Mouse (Mus musculus): Measurements from ENCODE around the gene Itgb1bp1.

Gene Itgb1bp1

GRCm38 (mm10) chr12:21244375-21244960, 41.6 kb downstream of the Itgb1bp1 start:
- DNase-seq (ENCODE audit: low read depth) = no peak

GRCm38 (mm10) chr12:21241965-21242364, 44.1 kb downstream of the Itgb1bp1 start:
- no peak for DNase-seq (ENCODE audit: low read depth)

- no peak for DNase-seq (ENCODE audit: low read depth)
These were observed 51.5 kb downstream of the Itgb1bp1 start for GRCm38 (mm10) chr12:21234560-21234959.

- no peak for DNase-seq (ENCODE audit: low read depth)
These were observed 52.4 kb downstream of the Itgb1bp1 start for GRCm38 (mm10) chr12:21233727-21234126.

GRCm38 (mm10) chr12:21229076-21229918, 56.8 kb downstream of the Itgb1bp1 start:
- DNase-seq (ENCODE audit: low read depth) = no peak

- DNase-seq (ENCODE audit: low read depth) = no peak
These were observed 57.4 kb downstream of the Itgb1bp1 start for GRCm38 (mm10) chr12:21228650-21229049.

- DNase-seq (ENCODE audit: low read depth) = peak; percentile 59
These were observed 58.8 kb downstream of the Itgb1bp1 start for GRCm38 (mm10) chr12:21227076-21227980.

GRCm38 (mm10) chr12:21226316-21226715, 59.8 kb downstream of the Itgb1bp1 start:
- DNase-seq (ENCODE audit: low read depth) = peak; percentile 5

- DNase-seq (ENCODE audit: low read depth) = no peak
These were observed 60.7 kb downstream of the Itgb1bp1 start for GRCm38 (mm10) chr12:21225358-21225757.

- DNase-seq (ENCODE audit: low read depth) = no peak
These were observed 62.2 kb downstream of the Itgb1bp1 start for GRCm38 (mm10) chr12:21223923-21224322.

- DNase-seq (ENCODE audit: low read depth) = no peak
These were observed 65.5 kb downstream of the Itgb1bp1 start for GRCm38 (mm10) chr12:21220596-21220995.

GRCm38 (mm10) chr12:21217776-21218444, 68.2 kb downstream of the Itgb1bp1 start:
- no peak for DNase-seq (ENCODE audit: low read depth)

GRCm38 (mm10) chr12:21214551-21215165, 71.4 kb downstream of the Itgb1bp1 start:
- no peak for DNase-seq (ENCODE audit: low read depth)

- no peak for DNase-seq (ENCODE audit: low read depth)
These were observed 73.2 kb downstream of the Itgb1bp1 start for GRCm38 (mm10) chr12:21212876-21213275.

- no peak for DNase-seq (ENCODE audit: low read depth)
These were observed 76.8 kb downstream of the Itgb1bp1 start for GRCm38 (mm10) chr12:21209273-21209672.

- no peak for DNase-seq (ENCODE audit: low read depth)
These were observed 77.8 kb downstream of the Itgb1bp1 start for GRCm38 (mm10) chr12:21208172-21208795.

GRCm38 (mm10) chr12:21207422-21207821, 78.7 kb downstream of the Itgb1bp1 start:
- DNase-seq (ENCODE audit: low read depth) = no peak

- no peak for DNase-seq (ENCODE audit: low read depth)
These were observed 80.3 kb downstream of the Itgb1bp1 start for GRCm38 (mm10) chr12:21205799-21206198.

- no peak for DNase-seq (ENCODE audit: low read depth)
These were observed 81.3 kb downstream of the Itgb1bp1 start for GRCm38 (mm10) chr12:21204701-21205312.

GRCm38 (mm10) chr12:21201485-21202269, 84.4 kb downstream of the Itgb1bp1 start:
- no peak for DNase-seq (ENCODE audit: low read depth)
